Mouse (Mus musculus): ENCODE results near the gene Tgfb1.

Gene Tgfb1

DNA sequence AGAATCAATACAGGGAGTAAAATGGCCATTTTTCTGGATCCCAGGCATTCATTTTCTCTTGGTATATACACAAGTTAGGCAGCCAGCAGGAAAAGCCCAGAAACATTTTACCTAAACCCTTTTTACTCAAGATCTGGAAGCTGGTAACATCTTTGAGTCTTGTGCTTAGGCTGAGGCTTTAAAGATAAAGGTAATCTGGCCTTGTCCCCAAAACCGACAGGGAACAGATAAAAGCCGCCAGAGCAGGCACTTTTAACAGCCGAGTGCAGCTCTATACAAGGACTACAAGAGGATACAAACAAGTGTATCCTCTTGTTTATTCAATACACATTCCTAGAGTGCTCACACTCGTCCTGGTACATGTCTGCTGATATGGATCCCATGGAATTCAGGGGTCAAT, 48.2 kb downstream of the Tgfb1 start:
- no peak for DNase-seq (ENCODE audit: low spot score in 2 of 2)

DNA sequence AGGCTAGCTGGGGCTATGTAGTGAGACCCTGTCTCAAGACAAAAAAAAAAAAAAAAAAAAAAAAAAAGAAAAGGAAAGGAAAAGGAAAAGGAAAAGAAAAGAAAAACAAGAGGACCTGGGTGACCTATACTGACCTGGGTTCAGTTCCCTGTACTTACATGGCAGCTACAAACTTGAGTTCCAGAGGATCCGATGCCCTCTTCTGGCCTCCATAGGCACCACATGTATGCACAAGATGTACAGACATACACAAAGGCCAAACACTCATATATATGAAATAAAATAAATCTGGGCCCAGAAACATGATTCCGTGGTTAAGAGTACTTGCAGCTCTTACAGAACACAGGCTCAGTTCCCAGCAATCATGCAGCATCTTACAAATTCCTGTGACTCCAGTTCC, 50.1 kb downstream of the Tgfb1 start:
- DNase-seq (ENCODE audit: low spot score in 2 of 2) = no peak

DNA sequence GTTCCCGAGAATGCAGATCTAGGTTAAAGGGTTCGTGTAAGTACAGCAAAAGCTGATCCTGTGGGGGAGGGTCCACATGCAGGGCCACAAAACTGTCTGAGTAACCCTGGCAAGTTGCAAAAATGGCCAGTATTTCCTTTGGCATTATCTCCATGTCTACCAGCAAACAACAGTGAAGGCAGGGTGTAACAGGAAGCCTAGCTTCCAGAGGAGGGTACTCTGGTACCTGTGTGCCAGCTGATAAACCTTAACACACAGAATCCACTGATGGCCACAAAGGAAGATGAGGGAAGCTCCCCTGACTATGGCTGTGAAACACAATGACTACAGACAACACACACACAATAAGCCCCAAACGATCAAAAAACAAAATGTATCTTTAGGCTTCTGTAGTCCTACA, 51.5 kb downstream of the Tgfb1 start:
- DNase-seq (ENCODE audit: low spot score in 2 of 2) = no peak

DNA sequence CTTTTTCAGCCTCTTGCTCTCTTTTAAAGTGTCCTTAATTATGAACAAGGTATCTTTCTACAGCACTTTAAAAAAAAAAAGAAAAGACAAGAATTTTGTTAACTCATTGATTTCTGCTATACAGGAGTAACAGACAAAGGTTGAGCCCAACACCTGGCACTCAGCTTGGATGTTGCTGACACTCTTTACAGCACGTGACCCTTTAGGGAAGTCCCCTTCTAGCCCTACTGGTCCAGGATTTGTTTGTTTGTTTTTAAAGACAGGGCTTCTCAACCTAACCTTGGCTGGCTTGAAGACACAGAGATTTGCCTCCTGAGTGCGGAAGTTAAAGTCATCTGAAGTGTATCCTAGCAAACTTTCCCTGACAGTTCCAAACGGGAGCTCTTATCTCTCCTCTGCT, 60.0 kb downstream of the Tgfb1 start:
- DNase-seq (ENCODE audit: low spot score in 2 of 2) = no peak

DNA sequence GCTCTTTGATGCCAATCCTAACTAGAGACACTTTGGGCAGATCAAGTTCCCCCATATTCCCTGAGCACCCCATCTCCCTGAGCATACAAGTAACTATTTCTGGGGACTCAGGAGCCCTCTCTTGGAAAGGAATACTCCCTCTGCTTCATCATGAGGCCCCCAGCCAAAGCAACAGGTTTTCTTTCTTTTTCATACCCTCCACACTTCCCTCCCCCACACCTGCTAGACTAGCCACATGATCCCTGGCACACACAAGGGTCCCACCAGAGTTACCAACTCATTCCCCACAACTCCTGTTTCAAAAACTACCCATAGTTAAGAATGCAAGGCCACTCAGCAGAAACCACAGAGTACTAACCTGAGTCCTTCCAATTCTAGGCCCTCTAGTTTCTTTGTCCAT, 66.3 kb downstream of the Tgfb1 start:
- DNase-seq (ENCODE audit: low spot score in 2 of 2) = no peak

DNA sequence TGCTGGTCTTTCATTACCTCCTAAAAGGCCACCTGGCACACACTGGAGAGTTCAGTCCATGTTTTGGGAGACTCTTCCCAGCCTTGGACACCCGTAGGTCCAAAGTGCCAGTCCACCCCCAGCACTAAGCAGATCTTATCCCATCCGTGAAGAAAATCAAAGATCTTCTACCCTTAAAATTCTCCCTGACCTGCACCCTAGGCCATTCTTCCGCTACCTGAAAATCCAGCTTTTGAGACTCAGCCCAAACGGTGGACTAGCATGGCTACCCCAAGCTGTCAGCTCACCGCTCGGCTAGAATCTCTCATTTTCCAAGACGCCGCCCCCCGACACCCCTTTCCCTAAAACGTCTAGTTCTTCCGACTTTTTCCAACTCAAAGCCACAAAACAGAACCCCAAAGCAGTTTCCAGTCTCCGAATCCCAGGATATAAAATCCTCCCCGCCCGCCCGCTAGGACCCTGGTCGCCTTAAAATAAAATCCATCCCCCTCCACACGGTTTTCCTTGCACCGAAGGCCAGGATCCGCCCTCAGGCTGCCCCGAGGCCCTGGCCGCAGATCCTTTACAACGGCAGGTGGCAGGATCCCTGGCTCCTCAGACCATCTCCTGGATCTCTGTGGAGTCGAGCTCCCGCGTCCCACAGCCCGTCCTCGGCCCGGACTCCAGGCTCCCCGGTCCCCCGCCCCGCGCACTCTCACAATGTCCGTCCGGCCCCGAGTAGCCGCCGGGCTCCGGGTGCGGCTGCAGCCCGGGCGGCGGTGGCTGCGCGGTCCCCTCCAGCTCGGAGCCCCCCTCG, 67.0 kb downstream of the Tgfb1 start:
- DNase-seq (ENCODE audit: low spot score in 2 of 2) = peak; percentile 25 to 55

DNA sequence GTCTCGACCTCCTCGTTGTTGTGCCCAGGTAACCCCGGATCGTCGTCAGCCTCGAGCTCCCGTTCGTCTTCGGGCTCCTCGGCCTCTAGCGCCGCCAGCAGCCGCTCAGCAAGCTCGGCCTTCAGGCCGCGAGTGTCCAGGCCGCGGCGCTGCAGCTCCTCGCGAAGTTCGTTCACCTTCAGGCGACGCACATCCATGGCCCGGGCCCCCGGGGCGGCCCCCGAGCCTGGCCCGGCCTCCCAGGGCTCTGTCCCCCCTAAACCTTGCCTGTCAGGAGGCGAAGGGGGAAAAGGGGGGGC, 67.6 kb downstream of the Tgfb1 start:
- DNase-seq (ENCODE audit: low spot score in 2 of 2) = no peak
